Mouse (Mus musculus) liver, adult 10 weeks (tissue): ENCODE results near the gene Gm382. TPM values are rescaled to one million over a fixed set of nuclear protein-coding genes. Genes with fewer than 3 reads are reported as not detected.

ENCODE experiments used
- polyA plus RNA-seq: library from polyadenylated mRNA; stranded (reverse); fragments of 350-450 nt; fragmentation: Illumina TruSeq; extraction: RNeasy Lipid Tissue Mini Kit (QIAGEN cat#74804); gene quantifications from one replicate; pipeline ENCODE4 v1.2.3, GENCODE M21; 2014; ENCODE audit warnings: low read depth, low replicate concordance

Gene Gm382
- polyA plus RNA-seq: not detected

GRCm38 (mm10) chrX:127039672-127040071, at the start of gene Gm382:
Gene Gm382 (plus strand): TSS chrX:127039972.

Other genes starting within 250 kb of the Gm382 start
- not detected for gene 4932411N23Rik, start 224.1 kb upstream of the Gm382 start, polyA plus RNA-seq